Mouse (Mus musculus): ENCODE measurements around the gene Plekha7.

DNA sequence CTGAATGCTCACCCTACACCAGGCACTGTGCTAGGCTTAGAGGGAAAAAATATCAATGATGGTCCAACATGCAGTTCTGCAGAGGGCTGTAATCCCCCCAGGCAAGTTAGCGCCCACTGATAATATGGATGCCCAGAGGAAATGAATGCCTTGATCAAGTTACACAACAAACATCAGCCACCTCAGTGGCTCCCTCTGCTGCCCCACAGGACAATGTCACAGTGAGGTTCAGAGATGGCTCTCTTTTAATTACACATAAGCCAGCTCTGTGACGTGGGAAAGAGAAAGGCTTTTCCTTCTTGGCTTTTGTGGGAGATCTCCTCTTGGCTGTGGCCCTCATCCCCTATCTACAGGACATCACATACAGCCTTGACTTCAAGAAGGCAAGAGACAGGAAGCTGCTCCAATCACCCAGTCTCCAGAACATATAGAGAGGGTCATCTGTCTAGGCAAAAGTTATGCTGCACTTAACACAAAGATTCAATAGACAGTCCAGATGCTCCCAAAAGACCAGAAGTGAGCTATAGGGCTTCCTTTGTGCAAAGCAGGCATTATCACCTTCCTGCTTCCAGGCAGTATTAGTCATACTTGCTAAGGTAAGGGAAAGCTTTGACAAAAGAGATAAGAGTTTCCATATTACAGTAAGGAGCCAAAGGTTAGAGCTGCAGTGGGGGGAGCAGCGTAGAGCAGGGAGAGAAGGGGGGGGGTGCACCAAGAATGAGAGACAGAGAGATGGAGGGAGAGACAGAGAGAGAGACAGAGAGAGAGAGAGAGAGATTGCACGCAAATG lies 47.2 kb downstream of the Plekha7 start:
- no peak for TF ChIP-seq GATA1 (IDR thresholded peaks at IDR 0.05; ENCODE audit: borderline replicate concordance, low read length)
- TF ChIP-seq FLI1 (IDR thresholded peaks at IDR 0.05; ENCODE audit: low read length): no peak
